29 mouse cellular contexts compared by ENCODE assay signal in genomic region chr12:97927036-97927435, GRCm38 (mm10).
DNase-seq lines count a peak whose midpoint lies in the region; ATAC-seq lines count a peak whose summit lies in the region.
"Had no signal": no experiment of that assay in that cellular context is flagged by ENCODE, and none has a peak within 500 bp of the region (broad histone marks: within the 10 kb centered on the region; RNA-seq: fewer than 3 reads in every experiment).

No protein-coding gene starts in this region.

- WGBS in lung, embryonic 15.5 days: 81% methylated on average over 1 of the region's 1 CpGs
- 87% methylated on average over 1 of the region's 1 CpGs for WGBS in midbrain, embryonic 11.5 days
- WGBS in midbrain, embryonic 10.5 days: 81% methylated on average over 1 of the region's 1 CpGs

- H3K9me3 ChIP-seq in lung, embryonic 15.5 days: no peaks in the 10 kb centered on the region
- no peaks in the 10 kb centered on the region for H3K9me3 ChIP-seq in midbrain, embryonic 11.5 days (ENCODE audit: control insufficient read depth, low read length)
- H3K9me3 ChIP-seq in midbrain, embryonic 10.5 days (replicated peaks): no peaks in the 10 kb centered on the region
- H3K9me3 ChIP-seq: forebrain, embryonic 10.5 days; forebrain, embryonic 13.5 days; heart, embryonic 10.5 days; heart, embryonic 13.5 days; hindbrain, embryonic 12.5 days; hindbrain, embryonic 15.5 days had no signal

- H3K36me3 ChIP-seq in lung, embryonic 15.5 days: no peaks in the 10 kb centered on the region
- no peaks in the 10 kb centered on the region for H3K36me3 ChIP-seq in midbrain, embryonic 11.5 days (ENCODE audit: control insufficient read depth, insufficient read depth, low read length)
- no peaks in the 10 kb centered on the region for H3K36me3 ChIP-seq in midbrain, embryonic 10.5 days
- H3K36me3 ChIP-seq: forebrain, embryonic 10.5 days; G1E; heart, embryonic 10.5 days; heart, embryonic 13.5 days; hindbrain, embryonic 12.5 days; hindbrain, embryonic 15.5 days had no signal

- no peaks in the 10 kb centered on the region for H3K4me1 ChIP-seq in lung, embryonic 15.5 days
- H3K4me1 ChIP-seq in midbrain, embryonic 11.5 days (ENCODE audit: control insufficient read depth, insufficient read depth, low read length): no peaks in the 10 kb centered on the region
- H3K4me1 ChIP-seq in midbrain, embryonic 10.5 days: peaks cover 3% of the 10 kb centered on the region; the same call in 1 of the 2 replicates
- H3K4me1 ChIP-seq: forebrain, embryonic 13.5 days; heart, embryonic 10.5 days; heart, embryonic 13.5 days; hindbrain, embryonic 12.5 days had no signal

- H3K9ac ChIP-seq in lung, embryonic 15.5 days: no peak overlapping the region
- no peak overlapping the region for H3K9ac ChIP-seq in midbrain, embryonic 11.5 days (ENCODE audit: low read length)
- H3K9ac ChIP-seq: forebrain, embryonic 13.5 days; heart, embryonic 13.5 days; hindbrain, embryonic 12.5 days; hindbrain, embryonic 15.5 days had no signal

- no peak overlapping the region for H3K27ac ChIP-seq in lung, embryonic 15.5 days
- H3K27ac ChIP-seq in midbrain, embryonic 11.5 days (ENCODE audit: low read depth, low read length): no peak overlapping the region
- H3K27ac ChIP-seq in midbrain, embryonic 10.5 days (replicated peaks): no peak overlapping the region
- H3K27ac ChIP-seq: forebrain, embryonic 10.5 days; forebrain, embryonic 13.5 days; heart, adult 2 months; heart, embryonic 10.5 days; heart, embryonic 13.5 days; hindbrain, embryonic 12.5 days; hindbrain, embryonic 15.5 days had no signal

- peak; percentile 11 for DNase-seq in embryo, embryonic 10 days (ENCODE audit: low spot score)
- no peak for DNase-seq in embryo, embryonic 9.5 days (ENCODE audit: extremely low spot score)
- DNase-seq in lung, adult 18-20 months: no peak
- peak; percentile 66 for DNase-seq in midbrain, embryonic 11.5 days (ENCODE audit: low spot score, missing footprints)
- no peak for DNase-seq in midbrain, embryonic 10.5 days (ENCODE audit: low spot score)
- peak; percentile 47 for DNase-seq in ZHBTc4 (ENCODE audit: low read depth, low spot score)
- DNase-seq in kidney, postnatal 10 days: no peak
- DNase-seq: adrenal gland, adult 8-10 months; adrenal gland, postnatal 25 days; cerebellum, adult 11-12 months; cerebellum, adult 8-10 months; cerebellum, postnatal 10 days; cerebellum, postnatal 36 days; gastrocnemius, postnatal 10 days; gastrocnemius, postnatal 36 days; heart, adult 2 months; heart, postnatal 14 days; heart, postnatal 4 days had no signal

- no peak overlapping the region for H3K4me2 ChIP-seq in lung, embryonic 15.5 days
- H3K4me2 ChIP-seq in midbrain, embryonic 11.5 days: no peak overlapping the region
- H3K4me2 ChIP-seq: forebrain, embryonic 13.5 days; heart, embryonic 13.5 days; hindbrain, embryonic 12.5 days; hindbrain, embryonic 15.5 days had no signal

- H3K27me3 ChIP-seq in lung, embryonic 15.5 days: no peaks in the 10 kb centered on the region
- H3K27me3 ChIP-seq in midbrain, embryonic 11.5 days (ENCODE audit: control insufficient read depth, insufficient read depth, low read length): no peaks in the 10 kb centered on the region
- H3K27me3 ChIP-seq in midbrain, embryonic 10.5 days (ENCODE audit: low read depth, poor library complexity, severe bottlenecking): no peaks in the 10 kb centered on the region
- H3K27me3 ChIP-seq: forebrain, embryonic 13.5 days; heart, embryonic 13.5 days; hindbrain, embryonic 12.5 days; hindbrain, embryonic 15.5 days had no signal

- ATAC-seq in lung, embryonic 15.5 days (ENCODE audit: borderline replicate concordance, extremely low read depth, low FRiP score, low TSS enrichment): 0 out of 2 replicates have a peak, but pooled peaks have one; percentile 39
- peak; percentile 55; the same call in 1 of the 2 replicates for ATAC-seq in midbrain, embryonic 11.5 days (ENCODE audit: low FRiP score)
- ATAC-seq: activated CD4-positive, CD25-positive, alpha-beta regulatory T cell, adult 4 months; forebrain, embryonic 13.5 days; forebrain, embryonic 16.5 days; Patski had no signal

- no peak overlapping the region for H3K4me3 ChIP-seq in lung, embryonic 15.5 days
- H3K4me3 ChIP-seq in midbrain, embryonic 11.5 days (ENCODE audit: low read depth, low read length): no peak overlapping the region
- no peak overlapping the region for H3K4me3 ChIP-seq in midbrain, embryonic 10.5 days
- H3K4me3 ChIP-seq: forebrain, embryonic 10.5 days; forebrain, embryonic 13.5 days; heart, adult 2 months; heart, embryonic 10.5 days; heart, embryonic 13.5 days; hindbrain, embryonic 12.5 days; hindbrain, embryonic 15.5 days had no signal

Comparison
In these comparisons a context has a peak if more than half of its experiments do, and no peak if none do; other contexts are left out.
1. DNase-seq: peak in embryo, embryonic 10 days (single experiment), midbrain, embryonic 11.5 days (single experiment) and ZHBTc4 (single experiment); none in embryo, embryonic 9.5 days (single experiment), lung, adult 18-20 months (0 of 2), midbrain, embryonic 10.5 days (single experiment) and kidney, postnatal 10 days (single experiment).